Mouse (Mus musculus): ENCODE results near the gene Gm3435. TPM values are rescaled to one million over a fixed set of nuclear protein-coding genes. Genes with fewer than 3 reads are reported as not detected.
"Not testable (repeated sequence)": the region's sequence is repeated elsewhere in the genome, so short reads cannot be mapped to it uniquely, and the experiment has no call there.

Gene Gm3435
- total RNA-seq, 1 experiment, result 12.0 TPM

DNA sequence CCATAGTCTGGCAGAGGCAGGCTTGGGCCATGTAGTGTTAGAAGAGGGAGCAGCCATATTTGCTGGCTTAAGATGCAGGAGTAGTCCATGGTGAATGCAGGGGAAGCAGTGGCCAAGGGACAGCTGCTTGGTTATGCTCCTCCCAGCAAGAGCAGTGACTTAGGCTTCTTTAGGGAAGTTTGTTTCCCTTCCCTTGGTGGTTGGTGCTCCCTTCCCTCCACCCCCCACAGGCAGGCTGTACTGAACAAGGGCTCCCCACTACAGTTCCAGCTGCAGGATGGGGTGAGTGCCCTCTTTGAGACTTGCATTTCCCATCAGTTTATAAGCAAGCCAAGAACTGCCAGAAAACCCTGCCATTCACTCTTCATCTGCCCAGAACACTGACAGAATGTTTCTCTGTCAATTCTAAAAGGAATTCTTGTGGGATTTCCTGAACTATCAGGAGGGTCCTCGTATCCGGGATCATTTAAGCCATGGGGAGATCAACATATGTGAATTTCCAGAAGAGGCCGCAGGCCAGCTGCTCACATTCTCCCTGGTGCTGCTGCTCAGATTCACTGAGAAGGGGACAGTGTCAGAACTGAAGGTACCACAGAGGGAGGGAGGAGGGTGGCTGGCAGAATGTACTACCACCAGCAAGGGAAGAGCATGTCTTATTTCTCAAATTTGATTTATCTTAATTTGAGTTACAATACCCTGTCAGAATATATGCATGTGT is 11.7 kb downstream of the Gm3435 start:
- Histone ChIP-seq H3K9ac (ENCODE audit: insufficient read depth, low read depth, low read length, poor library complexity, severe bottlenecking) (peak overlapping the region; percentile 67), H3K27ac (ENCODE audit: insufficient read depth, low read depth, low read length, poor library complexity, severe bottlenecking) (peak overlapping the region; percentile 92)
- DNase-seq (ENCODE audit: low read depth, low spot score), result peak; percentile 8
- H3K4me3 ChIP-seq (ENCODE audit: insufficient read depth in 1 of 2, low read depth in 1 of 2, low read length in 2 of 2, poor library complexity in 1 of 2, severe bottlenecking in 1 of 2); H3K36me3 ChIP-seq (ENCODE audit: control insufficient read depth, insufficient read depth, low read length, poor library complexity, severe bottlenecking); H3K4me1 ChIP-seq (ENCODE audit: control insufficient read depth in 2 of 2, insufficient read depth in 2 of 2, low read length in 2 of 2, poor library complexity in 1 of 2); H3K9me3 ChIP-seq (ENCODE audit: control insufficient read depth, insufficient read depth, low read depth, low read length); in situ Hi-C loops (cut with MboI; ENCODE audit: low sequenced_read_pairs in 2 of 2, unreplicated experiment in 2 of 2): not testable (repeated sequence)

DNA sequence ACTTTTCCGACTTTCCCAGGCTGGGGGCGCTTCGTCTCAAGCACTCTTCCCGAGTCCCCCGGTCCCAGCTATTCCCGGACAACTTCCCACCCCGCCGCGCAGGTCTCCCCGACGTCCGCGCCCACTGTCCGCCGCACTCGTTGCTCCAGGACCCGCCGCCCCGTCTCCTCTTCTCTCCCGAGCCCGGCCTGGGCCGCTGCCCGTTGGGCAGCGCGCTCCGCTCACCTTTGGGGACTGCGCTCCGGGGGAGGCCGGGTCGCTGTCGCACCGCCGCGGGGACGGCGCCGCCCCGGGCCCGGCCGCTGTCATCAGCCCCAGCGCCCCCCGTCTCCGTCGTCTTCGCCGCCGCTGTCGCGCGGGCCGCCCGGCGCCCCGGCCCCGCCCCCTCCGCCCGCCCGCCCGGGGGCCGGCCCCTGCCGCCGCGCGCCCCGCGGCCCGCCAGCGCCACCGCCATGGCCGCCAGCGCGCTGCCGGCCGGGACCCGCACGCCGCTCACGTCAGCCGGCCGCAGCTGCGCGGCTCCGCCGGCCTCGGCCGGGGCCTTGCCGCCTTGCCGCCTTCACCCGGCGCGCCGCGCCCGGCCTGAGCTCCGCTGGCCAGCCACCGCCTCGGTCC is 14.0 kb downstream of the Gm3435 start:
- in situ Hi-C loops (cut with MboI; ENCODE audit: low sequenced_read_pairs in 2 of 2, unreplicated experiment in 2 of 2); H3K4me1 ChIP-seq (ENCODE audit: control insufficient read depth in 2 of 2, insufficient read depth in 2 of 2, low read length in 2 of 2, poor library complexity in 1 of 2); DNase-seq (ENCODE audit: low read depth, low spot score); H3K4me3 ChIP-seq (ENCODE audit: insufficient read depth in 1 of 2, low read depth in 1 of 2, low read length in 2 of 2, poor library complexity in 1 of 2, severe bottlenecking in 1 of 2); H3K9me3 ChIP-seq (ENCODE audit: control insufficient read depth, insufficient read depth, low read depth, low read length); H3K36me3 ChIP-seq (ENCODE audit: control insufficient read depth, insufficient read depth, low read length, poor library complexity, severe bottlenecking); H3K9ac ChIP-seq (ENCODE audit: insufficient read depth, low read depth, low read length, poor library complexity, severe bottlenecking); H3K27ac ChIP-seq (ENCODE audit: insufficient read depth, low read depth, low read length, poor library complexity, severe bottlenecking): not testable (repeated sequence)

DNA sequence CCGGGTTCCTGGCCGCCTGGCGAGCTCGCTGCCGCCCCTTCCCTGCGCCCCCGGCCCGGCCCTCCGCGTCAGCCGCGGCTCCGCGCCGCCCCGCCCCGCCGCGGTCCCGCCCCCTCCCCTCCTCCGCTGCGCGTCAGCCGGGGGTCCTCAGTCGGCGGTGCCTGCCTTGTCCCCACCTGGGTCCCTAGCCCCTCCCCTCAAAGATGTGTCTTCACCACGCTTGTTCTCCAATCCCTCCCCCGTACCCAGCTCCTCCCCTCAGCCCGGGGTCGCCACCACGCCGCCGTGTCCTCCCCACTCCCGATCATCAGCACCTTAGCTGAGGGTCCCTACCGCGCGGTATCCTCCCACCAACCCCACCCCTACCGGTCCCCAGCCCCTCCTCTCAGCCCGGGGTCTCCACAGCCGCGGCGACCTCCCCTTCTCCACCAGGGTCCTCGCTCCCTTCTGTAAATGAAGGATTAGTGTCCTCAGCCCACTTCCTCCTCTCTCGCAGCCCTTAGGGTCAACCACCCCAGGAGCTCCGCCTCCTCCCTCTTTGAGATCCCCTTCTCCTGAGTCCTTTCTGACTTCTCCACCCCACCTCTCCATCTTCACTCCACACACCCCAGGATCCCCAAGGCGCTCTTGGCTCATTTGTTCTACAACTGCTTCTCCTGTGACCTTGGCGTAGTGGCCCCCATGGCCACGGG is 14.7 kb downstream of the Gm3435 start:
- H3K9ac ChIP-seq (ENCODE audit: insufficient read depth, low read depth, low read length, poor library complexity, severe bottlenecking); H3K27ac ChIP-seq (ENCODE audit: insufficient read depth, low read depth, low read length, poor library complexity, severe bottlenecking); H3K9me3 ChIP-seq (ENCODE audit: control insufficient read depth, insufficient read depth, low read depth, low read length); H3K4me3 ChIP-seq (ENCODE audit: insufficient read depth in 1 of 2, low read depth in 1 of 2, low read length in 2 of 2, poor library complexity in 1 of 2, severe bottlenecking in 1 of 2); H3K36me3 ChIP-seq (ENCODE audit: control insufficient read depth, insufficient read depth, low read length, poor library complexity, severe bottlenecking); in situ Hi-C loops (cut with MboI; ENCODE audit: low sequenced_read_pairs in 2 of 2, unreplicated experiment in 2 of 2); DNase-seq (ENCODE audit: low read depth, low spot score); H3K4me1 ChIP-seq (ENCODE audit: control insufficient read depth in 2 of 2, insufficient read depth in 2 of 2, low read length in 2 of 2, poor library complexity in 1 of 2): not testable (repeated sequence)

DNA sequence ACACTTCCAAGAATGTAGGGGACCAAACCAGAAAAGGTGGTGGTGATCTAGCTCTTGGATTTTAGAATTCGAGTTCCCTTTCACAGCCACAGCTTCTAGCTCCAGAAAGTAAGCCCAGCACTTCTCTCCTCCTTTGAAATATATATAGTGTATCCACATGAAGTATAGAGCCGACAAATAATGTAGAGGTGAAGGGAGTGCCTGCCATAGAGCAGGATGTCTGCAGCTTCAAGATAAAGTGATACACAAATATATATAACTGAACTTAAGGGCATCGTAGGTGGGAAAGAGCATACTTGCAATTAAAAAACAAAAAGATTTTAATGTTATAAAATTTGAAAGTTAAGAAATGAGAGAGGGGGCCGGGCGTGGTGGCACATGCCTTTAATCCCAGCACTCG is 15.5 kb downstream of the Gm3435 start:
- H3K4me1 ChIP-seq (ENCODE audit: control insufficient read depth in 2 of 2, insufficient read depth in 2 of 2, low read length in 2 of 2, poor library complexity in 1 of 2); DNase-seq (ENCODE audit: low read depth, low spot score); in situ Hi-C loops (cut with MboI; ENCODE audit: low sequenced_read_pairs in 2 of 2, unreplicated experiment in 2 of 2); H3K4me3 ChIP-seq (ENCODE audit: insufficient read depth in 1 of 2, low read depth in 1 of 2, low read length in 2 of 2, poor library complexity in 1 of 2, severe bottlenecking in 1 of 2); H3K9ac ChIP-seq (ENCODE audit: insufficient read depth, low read depth, low read length, poor library complexity, severe bottlenecking); H3K36me3 ChIP-seq (ENCODE audit: control insufficient read depth, insufficient read depth, low read length, poor library complexity, severe bottlenecking); H3K27ac ChIP-seq (ENCODE audit: insufficient read depth, low read depth, low read length, poor library complexity, severe bottlenecking); H3K9me3 ChIP-seq (ENCODE audit: control insufficient read depth, insufficient read depth, low read depth, low read length): not testable (repeated sequence)

DNA sequence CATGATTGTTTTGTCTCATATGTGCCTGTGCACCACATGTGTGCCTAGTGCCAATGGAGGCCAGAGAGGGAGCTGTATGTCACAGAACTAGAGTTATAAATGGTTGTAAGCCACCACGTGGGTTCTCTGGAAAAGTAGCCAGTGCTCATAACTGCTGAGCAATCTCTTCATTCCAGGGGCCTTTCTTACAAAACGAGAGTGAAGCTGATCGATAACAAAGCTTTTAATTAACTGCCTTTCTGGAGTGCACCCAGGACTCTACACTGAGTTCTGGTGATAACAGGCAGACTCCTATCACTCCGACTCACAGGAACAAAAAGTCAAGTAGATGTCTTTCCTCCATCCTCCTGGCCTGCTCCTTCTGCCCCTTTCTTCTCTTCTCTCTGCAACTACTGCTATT is 21.4 kb downstream of the Gm3435 start:
- H3K9ac ChIP-seq (ENCODE audit: insufficient read depth, low read depth, low read length, poor library complexity, severe bottlenecking); H3K36me3 ChIP-seq (ENCODE audit: control insufficient read depth, insufficient read depth, low read length, poor library complexity, severe bottlenecking); H3K4me3 ChIP-seq (ENCODE audit: insufficient read depth in 1 of 2, low read depth in 1 of 2, low read length in 2 of 2, poor library complexity in 1 of 2, severe bottlenecking in 1 of 2); in situ Hi-C loops (cut with MboI; ENCODE audit: low sequenced_read_pairs in 2 of 2, unreplicated experiment in 2 of 2); H3K4me1 ChIP-seq (ENCODE audit: control insufficient read depth in 2 of 2, insufficient read depth in 2 of 2, low read length in 2 of 2, poor library complexity in 1 of 2); DNase-seq (ENCODE audit: low read depth, low spot score); H3K9me3 ChIP-seq (ENCODE audit: control insufficient read depth, insufficient read depth, low read depth, low read length); H3K27ac ChIP-seq (ENCODE audit: insufficient read depth, low read depth, low read length, poor library complexity, severe bottlenecking): not testable (repeated sequence)

DNA sequence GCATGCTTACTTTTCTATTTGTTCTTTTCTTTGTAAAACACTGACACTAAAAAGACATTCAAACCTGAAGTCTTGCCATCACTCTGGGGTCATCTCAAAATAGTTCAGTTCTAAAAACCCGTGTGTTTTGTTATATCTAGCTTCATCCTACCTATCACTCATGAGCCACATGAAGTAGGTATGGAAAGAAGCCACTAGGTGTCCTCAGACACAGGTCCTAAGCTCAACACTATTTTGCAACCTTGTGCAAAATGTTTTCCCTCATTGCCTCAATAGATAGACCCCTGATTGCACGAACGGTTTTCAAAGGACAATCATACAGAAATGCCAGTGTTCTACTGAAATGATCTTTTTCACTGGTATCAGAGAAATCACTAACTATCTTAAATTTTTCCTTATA is 30.5 kb downstream of the Gm3435 start:
- H3K4me3 ChIP-seq (ENCODE audit: insufficient read depth in 1 of 2, low read depth in 1 of 2, low read length in 2 of 2, poor library complexity in 1 of 2, severe bottlenecking in 1 of 2); H3K4me1 ChIP-seq (ENCODE audit: control insufficient read depth in 2 of 2, insufficient read depth in 2 of 2, low read length in 2 of 2, poor library complexity in 1 of 2); DNase-seq (ENCODE audit: low read depth, low spot score); H3K36me3 ChIP-seq (ENCODE audit: control insufficient read depth, insufficient read depth, low read length, poor library complexity, severe bottlenecking); in situ Hi-C loops (cut with MboI; ENCODE audit: low sequenced_read_pairs in 2 of 2, unreplicated experiment in 2 of 2); H3K9ac ChIP-seq (ENCODE audit: insufficient read depth, low read depth, low read length, poor library complexity, severe bottlenecking); H3K9me3 ChIP-seq (ENCODE audit: control insufficient read depth, insufficient read depth, low read depth, low read length); H3K27ac ChIP-seq (ENCODE audit: insufficient read depth, low read depth, low read length, poor library complexity, severe bottlenecking): not testable (repeated sequence)

DNA sequence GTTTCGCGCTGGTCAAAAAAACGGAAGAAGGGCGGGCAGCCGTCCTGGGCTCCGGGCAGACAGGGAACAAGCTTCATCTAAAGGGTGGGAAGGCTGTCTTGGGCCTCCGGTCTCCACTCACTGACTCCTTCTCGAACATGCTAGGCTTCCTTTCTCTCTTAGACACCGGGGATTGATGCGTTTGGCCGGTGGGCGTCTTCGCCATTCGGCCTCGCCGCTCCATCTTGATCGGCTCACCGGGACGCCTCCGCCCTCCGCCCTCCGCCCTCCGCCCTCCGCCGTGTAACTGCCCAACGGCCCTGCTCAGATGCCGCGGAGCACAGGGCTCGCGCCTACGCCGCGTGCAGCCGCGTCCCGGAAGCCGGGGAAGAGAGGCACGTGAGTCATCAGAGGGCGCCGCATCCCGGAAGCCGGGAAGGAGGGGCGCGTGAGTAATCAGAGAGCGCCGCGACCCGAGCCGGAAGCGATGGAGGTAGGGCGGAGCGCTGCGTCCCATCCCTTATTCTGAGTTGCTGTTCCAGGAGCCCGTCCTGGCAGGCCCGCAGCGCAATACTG is 31.3 kb downstream of the Gm3435 start, which contains the start of the genes Ermard, Tcte3 and Gm3448:
Ermard (plus strand) TSS at position 34 of the 555 bp plus-strand sequence.
Tcte3 (minus strand) TSS at position 314 of the 555 bp plus-strand sequence.
Gm3448 (minus strand) TSS at position 363 of the 555 bp plus-strand sequence.
- H3K9ac ChIP-seq (ENCODE audit: insufficient read depth, low read depth, low read length, poor library complexity, severe bottlenecking); H3K4me3 ChIP-seq (ENCODE audit: insufficient read depth in 1 of 2, low read depth in 1 of 2, low read length in 2 of 2, poor library complexity in 1 of 2, severe bottlenecking in 1 of 2); DNase-seq (ENCODE audit: low read depth, low spot score); H3K36me3 ChIP-seq (ENCODE audit: control insufficient read depth, insufficient read depth, low read length, poor library complexity, severe bottlenecking); H3K27ac ChIP-seq (ENCODE audit: insufficient read depth, low read depth, low read length, poor library complexity, severe bottlenecking); in situ Hi-C loops (cut with MboI; ENCODE audit: low sequenced_read_pairs in 2 of 2, unreplicated experiment in 2 of 2); H3K4me1 ChIP-seq (ENCODE audit: control insufficient read depth in 2 of 2, insufficient read depth in 2 of 2, low read length in 2 of 2, poor library complexity in 1 of 2); H3K9me3 ChIP-seq (ENCODE audit: control insufficient read depth, insufficient read depth, low read depth, low read length): not testable (repeated sequence)

DNA sequence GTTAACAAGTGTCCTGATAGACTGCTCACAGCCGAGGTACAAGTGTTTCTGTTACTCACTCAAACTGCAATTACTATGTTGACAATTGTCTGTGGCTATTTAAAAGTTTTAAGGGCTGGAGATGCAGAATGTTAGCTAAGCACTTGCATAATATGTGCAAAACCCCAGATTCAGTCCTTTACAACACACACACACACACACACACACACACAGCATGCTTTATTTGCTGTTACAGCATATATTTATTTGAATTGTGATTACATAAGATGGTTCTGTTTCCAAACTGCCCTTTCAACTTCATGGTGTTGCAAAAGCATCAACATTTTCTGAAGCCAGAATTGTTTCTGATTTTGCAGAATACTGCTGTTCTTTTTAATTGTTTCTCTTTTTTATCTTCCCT is 40.4 kb downstream of the Gm3435 start:
- H3K9me3 ChIP-seq (ENCODE audit: control insufficient read depth, insufficient read depth, low read depth, low read length); H3K4me1 ChIP-seq (ENCODE audit: control insufficient read depth in 2 of 2, insufficient read depth in 2 of 2, low read length in 2 of 2, poor library complexity in 1 of 2); H3K27ac ChIP-seq (ENCODE audit: insufficient read depth, low read depth, low read length, poor library complexity, severe bottlenecking); H3K36me3 ChIP-seq (ENCODE audit: control insufficient read depth, insufficient read depth, low read length, poor library complexity, severe bottlenecking); H3K4me3 ChIP-seq (ENCODE audit: insufficient read depth in 1 of 2, low read depth in 1 of 2, low read length in 2 of 2, poor library complexity in 1 of 2, severe bottlenecking in 1 of 2); DNase-seq (ENCODE audit: low read depth, low spot score); H3K9ac ChIP-seq (ENCODE audit: insufficient read depth, low read depth, low read length, poor library complexity, severe bottlenecking): not testable (repeated sequence)
- in situ Hi-C loops (cut with MboI; ENCODE audit: low sequenced_read_pairs in 2 of 2, unreplicated experiment in 2 of 2), result loop anchor here in 1 of 2 experiments (25.0 kb wide), 1 partner anchor 412 kb away; no protein-coding TSS in a partner anchor
